Comparison of ENCODE assay signal across 9 mouse cellular contexts in genomic region chr16:72800121-72800749, GRCm38 (mm10).
A peak's percentile ranks its signal among the peaks of the same experiment; 100 is the strongest.
DNase-seq lines count a peak whose midpoint lies in the region; ATAC-seq and TF ChIP-seq lines count a peak whose summit lies in the region.
"Had no signal": no experiment of that assay in that cellular context is flagged by ENCODE, and none has a peak within 500 bp of the region (broad histone marks: within the 10 kb centered on the region; RNA-seq: fewer than 3 reads in every experiment).

No protein-coding gene starts in this region.

- peak overlapping the region; percentile 2 for H3K4me2 ChIP-seq in hindbrain, embryonic 14.5 days (replicated peaks)
- peak overlapping the region; percentile 22 for H3K4me2 ChIP-seq in midbrain, embryonic 15.5 days

- no peak for DNase-seq in left cerebral cortex, adult 2 months (ENCODE audit: extremely low spot score in 1 of 2, low spot score in 2 of 2)
- DNase-seq in left cerebral cortex, adult 9 months (ENCODE audit: low spot score in 2 of 2) = no peak
- DNase-seq in cerebellum, postnatal 14 days = peak; percentile 46 to 50
- DNase-seq in hindbrain, embryonic 14.5 days (ENCODE audit: low spot score) = peak; percentile 39
- DNase-seq in MN1 (ENCODE audit: low spot score) = no peak
- no peak for DNase-seq in spleen, adult 12 weeks (ENCODE audit: low spot score)
- DNase-seq: kidney, postnatal 14 days had no signal

- H3K9me3 ChIP-seq in hindbrain, embryonic 14.5 days (ENCODE audit: control insufficient read depth, low read length) = no peaks in the 10 kb centered on the region
- no peaks in the 10 kb centered on the region for H3K9me3 ChIP-seq in midbrain, embryonic 15.5 days

- no peaks in the 10 kb centered on the region for H3K36me3 ChIP-seq in hindbrain, embryonic 14.5 days (replicated peaks; ENCODE audit: control insufficient read depth, insufficient read depth)
- no peaks in the 10 kb centered on the region for H3K36me3 ChIP-seq in midbrain, embryonic 15.5 days (replicated peaks)

- no peaks in the 10 kb centered on the region for H3K27me3 ChIP-seq in hindbrain, embryonic 14.5 days (ENCODE audit: control insufficient read depth, insufficient read depth, low read length)
- no peaks in the 10 kb centered on the region for H3K27me3 ChIP-seq in midbrain, embryonic 15.5 days (replicated peaks)

- H3K4me1 ChIP-seq in hindbrain, embryonic 14.5 days (replicated peaks; ENCODE audit: control insufficient read depth, insufficient read depth, low read length) = peaks cover 28% of the 10 kb centered on the region
- peaks cover 30% of the 10 kb centered on the region for H3K4me1 ChIP-seq in midbrain, embryonic 15.5 days

- H3K27ac ChIP-seq in left cerebral cortex, adult 2 months = peak overlapping the region; percentile 25
- peak overlapping the region; percentile 4 for H3K27ac ChIP-seq in hindbrain, embryonic 14.5 days
- 0 out of 2 replicates have a peak overlapping the region, but pooled peaks have one; percentile 20 for H3K27ac ChIP-seq in midbrain, embryonic 15.5 days

- ATAC-seq in hindbrain, embryonic 14.5 days (ENCODE audit: low FRiP score) = peak; percentile 66; the same call in 1 of the 2 replicates
- ATAC-seq in midbrain, embryonic 15.5 days (replicated peaks) = 0 out of 2 replicates have a peak, but pooled peaks have one; percentile 50
- no peak for ATAC-seq in erythroblast, adult 5-6 weeks (replicated peaks; ENCODE audit: low FRiP score, poor library complexity, severe bottlenecking)

- H3K9ac ChIP-seq in hindbrain, embryonic 14.5 days = no peak overlapping the region
- no peak overlapping the region for H3K9ac ChIP-seq in midbrain, embryonic 15.5 days

- no peak for TF ChIP-seq CTCF in left cerebral cortex, adult 2 months (IDR thresholded peaks at IDR 0.05)

- intact Hi-C loops in left cerebral cortex, adult 2 months (cut with DNase I) = no loop called here

- WGBS in hindbrain, embryonic 14.5 days = 35% methylated on average over 15 of the region's 15 CpGs
- whole genome bisulfite sequencing in midbrain, embryonic 15.5 days = 43% methylated on average over 15 of the region's 15 CpGs

- H3K4me3 ChIP-seq in left cerebral cortex, adult 2 months = peak overlapping the region; percentile 27
- H3K4me3 ChIP-seq in hindbrain, embryonic 14.5 days (replicated peaks; ENCODE audit: low read length) = no peak overlapping the region
- no peak overlapping the region for H3K4me3 ChIP-seq in midbrain, embryonic 15.5 days

Comparison
In these comparisons a context has a peak if more than half of its experiments do, and no peak if none do; other contexts are left out.
1. DNase-seq: peak in cerebellum, postnatal 14 days (2 of 2) and hindbrain, embryonic 14.5 days (single experiment); none in left cerebral cortex, adult 2 months (0 of 2), left cerebral cortex, adult 9 months (0 of 2), MN1 (single experiment) and spleen, adult 12 weeks (single experiment).
2. Peak in every context shown above with its lines, with median percentiles within 50 percentile points of each other: H3K27ac ChIP-seq.